Mouse (Mus musculus) adrenal gland, postnatal 14 days (tissue): ENCODE results near the gene Cdh26. TPM values are rescaled to one million over a fixed set of nuclear protein-coding genes. Genes with fewer than 3 reads are reported as not detected.

ENCODE experiments used
- DNase-seq: peaks from one replicate; pipeline ENCODE4 v3.0.0; 2021; ENCODE audit warnings: mixed read lengths
- long read RNA-seq, 2 experiments: library from polyadenylated mRNA; stranded (forward); transcript quantifications; one replicate each; pipeline ENCODE4 v2.0.0; 2021
- total RNA-seq: library from RNA; stranded (reverse); gene quantifications from 2 replicates; pipeline ENCODE4 v1.2.3, GENCODE M21; 2021

Cdh26 gene
- total RNA-seq, result 0.11 TPM in 1 of 2 replicates, not detected in the other
- long read RNA-seq, experiment 1, result 0 reads
- long read RNA-seq, experiment 2, result 0 reads

DNA sequence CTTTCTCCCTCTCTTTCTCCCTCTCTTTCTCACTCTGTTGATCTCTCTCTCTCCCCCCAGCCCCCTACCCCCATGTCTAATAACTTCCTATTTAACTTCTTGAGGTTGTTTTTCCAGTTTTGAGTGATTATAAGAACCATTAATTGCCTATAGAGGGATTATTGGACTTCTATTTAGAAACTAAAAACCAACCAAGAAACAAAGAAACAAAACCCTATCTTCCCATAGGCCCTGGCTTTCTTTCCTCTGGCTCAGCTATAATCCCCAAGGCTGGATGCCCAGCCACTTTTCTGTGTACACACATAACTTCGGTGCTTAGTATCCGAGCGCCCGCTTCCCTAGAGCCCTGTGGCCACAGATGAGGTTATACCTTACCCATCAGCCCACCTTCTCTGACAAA lies at the start of gene Cdh26:
Gene Cdh26 (plus strand): TSS at position 301 of the 400 bp plus-strand sequence.
- DNase-seq, result no peak

DNA sequence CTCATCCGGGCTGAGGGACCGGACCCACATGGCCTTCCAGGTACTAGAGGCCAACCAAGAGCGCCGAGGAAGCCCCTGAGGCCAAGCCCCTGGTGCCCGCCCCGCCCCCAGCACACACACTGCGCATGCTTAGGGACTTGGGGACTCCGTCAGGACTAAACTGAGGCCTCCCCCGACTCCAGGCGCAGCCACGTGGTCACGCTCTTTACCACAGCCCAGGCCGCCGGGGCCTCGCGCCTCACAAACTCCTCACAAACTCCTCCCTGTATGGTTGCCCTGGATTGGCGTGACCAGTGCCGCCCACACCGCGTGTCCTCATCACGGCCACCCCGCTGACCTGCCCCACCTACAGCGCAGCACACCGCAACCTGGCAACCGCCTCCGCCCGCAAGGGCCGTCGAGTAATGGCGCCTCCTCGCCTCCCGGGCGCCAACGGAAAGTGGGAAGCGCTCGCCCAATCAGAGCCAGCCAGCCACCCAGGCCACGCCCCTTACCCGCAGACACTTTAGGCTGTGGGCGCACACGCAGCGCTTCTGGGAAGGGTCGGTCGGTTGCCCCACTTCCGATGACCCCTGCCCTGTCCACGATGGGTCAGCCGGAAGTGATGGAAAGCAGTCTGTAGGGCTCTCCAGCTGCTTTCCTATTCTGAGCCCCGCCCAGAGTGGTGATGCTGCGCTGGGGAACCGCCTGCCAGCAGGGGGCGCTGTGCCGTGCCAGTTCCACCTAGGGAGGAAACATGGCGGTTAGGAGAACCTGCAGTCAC lies 23.1 kb upstream of the Cdh26 start, which contains the start of gene Sycp2:
Gene Sycp2 (minus strand): TSS at position 633 of the 763 bp plus-strand sequence.
- DNase-seq, result no peak

DNA sequence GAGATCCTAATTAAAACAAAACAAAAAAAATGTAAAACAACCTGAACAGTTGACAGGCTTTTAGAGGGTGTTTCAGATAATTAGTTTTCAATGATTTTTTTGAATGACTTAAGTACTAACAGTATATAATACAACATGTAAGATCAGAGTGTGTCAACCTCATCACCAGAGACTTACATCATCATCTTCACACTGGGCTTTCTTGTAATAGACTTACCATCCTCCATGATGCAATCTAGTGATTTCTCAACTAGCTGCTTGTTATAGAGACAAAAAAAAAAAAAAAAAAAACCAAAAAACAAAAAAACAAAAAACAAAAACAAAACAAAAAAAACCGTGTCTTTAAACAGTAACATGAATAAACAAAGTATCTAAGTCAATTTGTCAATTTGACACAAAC lies 21.3 kb upstream of the Cdh26 start:
- no peak for DNase-seq

DNA sequence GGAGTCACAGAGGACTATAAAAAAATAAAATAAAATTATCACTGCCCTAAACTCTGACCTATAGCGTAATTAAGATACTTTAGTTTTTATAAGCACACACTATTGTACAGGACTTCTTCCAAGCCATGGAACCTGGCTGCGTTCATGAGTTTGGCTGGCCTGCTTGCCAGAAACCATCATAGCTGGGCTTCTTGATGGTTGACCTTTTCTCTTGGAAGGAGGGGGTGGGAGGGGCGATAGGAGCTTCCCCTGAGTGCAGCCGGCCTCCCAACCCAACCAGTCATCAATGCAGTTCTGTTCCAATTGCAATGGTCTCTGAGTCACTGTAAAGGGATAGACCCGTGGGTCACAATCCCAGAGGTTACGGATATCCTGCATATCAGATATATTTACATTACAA lies 20.0 kb upstream of the Cdh26 start:
- DNase-seq, result peak; percentile 18

DNA sequence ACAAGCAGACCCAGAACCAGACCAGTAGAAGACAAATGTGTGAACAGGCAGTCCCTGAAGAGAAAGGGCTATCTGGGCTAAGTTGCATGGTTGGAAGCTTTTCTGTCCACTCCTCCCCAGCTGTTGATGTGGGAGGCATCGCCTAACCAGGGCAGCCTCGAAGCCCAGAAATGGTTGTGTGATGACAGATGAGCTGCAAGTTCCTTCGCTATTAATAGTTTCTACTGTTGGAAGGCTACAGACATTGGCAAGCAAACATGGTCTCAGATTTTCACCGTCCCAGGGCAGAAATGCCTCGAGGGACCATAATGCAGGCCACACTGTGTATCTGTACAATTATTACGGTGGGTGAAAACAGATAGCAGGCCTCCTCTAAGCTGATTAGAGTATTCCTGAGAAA lies 17.7 kb upstream of the Cdh26 start:
- DNase-seq, result peak; percentile 42

DNA sequence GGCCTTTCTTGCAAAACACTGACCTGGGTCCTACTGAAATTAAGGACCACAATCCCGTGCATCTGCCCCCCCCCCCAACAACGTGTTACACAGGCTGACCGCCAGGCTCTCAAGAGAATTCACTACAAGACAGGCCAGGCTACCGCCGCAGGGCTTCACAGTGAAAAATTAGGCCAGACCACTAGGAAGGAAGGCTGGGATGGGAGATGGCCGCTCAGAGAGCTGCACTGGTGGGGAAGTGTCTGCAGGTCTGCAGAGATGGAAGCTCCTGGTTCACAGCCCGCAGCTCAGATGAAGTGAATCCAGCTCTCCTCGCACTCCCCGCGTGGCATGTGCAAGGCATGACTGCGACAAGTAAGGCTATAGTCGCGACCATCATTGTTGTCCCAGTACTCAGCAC lies 17.2 kb upstream of the Cdh26 start:
- DNase-seq, result peak; percentile 9

DNA sequence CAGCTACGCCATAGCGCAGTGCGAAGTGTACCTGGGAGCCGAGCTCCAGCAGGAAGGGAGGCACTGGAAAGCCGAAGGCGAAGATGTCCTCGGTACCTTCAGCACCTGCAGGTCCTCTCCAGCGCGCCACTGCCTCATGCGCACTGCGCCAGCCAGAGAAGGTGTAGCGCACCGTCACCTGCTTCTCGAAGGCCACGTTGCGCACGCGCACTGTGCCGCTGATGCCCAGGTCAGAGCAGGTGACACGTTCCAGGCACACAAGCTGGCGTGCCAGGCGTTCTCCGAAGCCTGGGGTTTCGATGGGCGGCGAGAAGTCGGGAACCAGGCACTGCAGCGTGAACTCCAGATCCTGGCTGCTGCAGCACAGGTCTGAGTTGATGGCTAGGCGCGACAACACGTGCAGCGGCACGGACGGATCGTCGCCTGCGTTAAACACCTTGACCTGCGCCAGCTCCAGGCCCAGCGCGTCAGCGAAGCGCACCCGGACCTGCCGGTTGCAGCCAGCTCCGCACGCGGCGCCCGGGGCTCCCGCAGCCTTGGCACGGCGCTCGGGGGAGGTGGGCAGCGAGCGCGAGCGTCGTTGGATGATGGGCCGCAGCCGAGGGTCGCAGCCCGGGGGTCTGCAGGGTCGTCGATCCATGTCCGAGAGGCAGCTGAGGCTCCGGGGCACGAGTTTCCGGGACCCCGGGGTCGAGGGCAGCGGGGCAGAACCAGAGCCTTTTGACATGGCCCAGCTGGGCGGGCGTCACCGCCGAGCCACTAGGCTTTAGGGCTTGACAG lies 16.7 kb upstream of the Cdh26 start:
- DNase-seq, result peak; percentile 37

DNA sequence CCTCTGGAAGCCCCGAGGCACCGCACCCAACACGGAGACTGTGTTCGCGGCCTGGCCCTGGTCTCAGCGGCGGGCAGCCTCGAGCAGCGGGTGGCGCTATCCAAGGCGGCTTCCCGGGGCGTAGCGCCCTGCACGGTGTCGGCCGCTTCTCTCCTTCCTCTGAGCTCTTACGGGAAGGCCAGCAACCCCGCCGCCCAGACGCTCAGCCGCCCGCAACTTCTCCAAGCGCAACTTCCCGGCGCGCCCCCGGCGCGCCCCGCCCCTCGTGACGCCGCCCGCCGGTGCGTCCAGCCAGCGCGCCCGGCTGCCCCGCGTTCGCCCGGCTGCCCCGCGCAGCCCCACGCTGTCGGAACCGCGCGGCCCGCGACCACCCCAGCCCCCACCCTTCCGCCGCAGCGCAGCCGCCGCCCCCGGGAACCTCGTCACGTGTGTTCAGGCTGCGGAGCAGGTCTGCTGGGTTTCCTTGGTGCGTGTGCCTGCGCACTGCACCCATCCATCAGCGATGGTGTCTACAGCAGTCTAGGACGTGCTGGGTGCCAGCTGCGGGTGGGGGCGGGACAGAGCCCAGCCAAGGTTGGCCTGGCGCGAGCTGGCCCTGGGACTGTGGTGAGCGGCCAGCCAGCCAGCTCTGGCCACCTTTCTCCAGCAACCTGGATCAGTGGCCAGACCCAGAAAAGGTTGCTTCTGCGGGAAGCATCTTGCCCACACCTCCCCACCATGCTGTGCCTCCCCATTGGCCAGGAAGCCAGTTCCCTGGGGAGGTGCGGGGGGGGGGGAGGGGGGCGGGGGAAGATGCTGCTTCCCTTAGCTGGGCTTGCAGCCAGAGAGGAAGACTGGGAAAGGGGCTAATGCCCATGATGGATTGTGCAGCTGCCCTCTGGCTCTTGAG lies 15.8 kb upstream of the Cdh26 start, which contains the start of the genes Ppp1r3d and Fam217b:
Gene Ppp1r3d (minus strand): TSS at position 212 of the 889 bp plus-strand sequence.
Gene Fam217b (plus strand): TSS at position 264 of the 889 bp plus-strand sequence.
- DNase-seq, result peak; percentile 69

DNA sequence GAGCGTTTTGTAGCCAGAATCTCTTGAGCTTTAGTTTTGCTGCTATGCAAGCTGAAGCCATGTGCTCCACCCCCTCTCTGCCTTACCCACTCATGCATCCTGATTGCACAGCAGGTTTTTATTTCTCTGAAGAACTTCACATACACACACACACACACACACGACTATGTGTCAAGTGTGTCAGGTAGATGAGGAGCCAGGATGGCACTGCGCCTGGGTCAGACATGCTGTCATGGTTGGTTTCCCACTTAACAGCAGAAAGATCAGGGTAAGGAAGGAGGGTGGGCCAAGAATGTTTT lies 15.2 kb upstream of the Cdh26 start:
- no peak for DNase-seq

DNA sequence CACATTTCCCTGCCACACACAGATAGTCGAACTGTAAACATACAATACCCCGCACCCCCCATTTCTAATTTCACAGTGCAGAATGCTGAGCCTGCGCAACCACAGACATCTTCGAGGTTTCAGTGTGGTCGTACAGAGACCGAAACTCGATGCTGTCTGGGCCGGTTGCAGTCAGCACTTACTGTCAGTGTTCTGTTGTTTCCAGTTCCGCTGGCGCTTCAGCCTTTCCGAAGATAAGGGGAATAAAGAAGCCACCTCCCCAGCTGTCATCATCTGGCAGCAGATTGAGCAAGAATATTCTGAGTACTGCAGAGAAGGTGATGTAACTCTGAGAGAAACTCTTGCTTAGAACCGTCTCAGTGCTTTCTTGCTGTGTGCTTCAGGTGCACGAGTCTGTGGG lies 13.9 kb upstream of the Cdh26 start:
- no peak for DNase-seq

DNA sequence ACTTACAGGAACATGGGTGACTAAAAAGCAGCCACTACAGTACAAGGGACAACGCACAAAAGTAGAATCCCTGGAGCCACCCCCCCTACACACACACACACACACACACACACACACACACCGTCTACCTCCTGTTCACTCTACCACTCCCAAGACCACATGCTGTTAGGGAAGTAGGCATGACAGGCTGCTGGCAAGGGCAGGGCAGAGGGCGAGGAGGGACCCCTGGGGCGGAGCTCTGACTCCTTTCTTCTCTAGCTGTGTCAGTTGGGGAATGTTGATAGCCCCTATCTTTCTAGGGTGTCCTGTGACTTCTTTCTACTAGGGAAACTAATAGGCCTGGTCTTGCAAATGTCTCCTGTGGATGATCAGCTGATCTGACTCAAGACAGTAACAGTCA lies 13.4 kb upstream of the Cdh26 start:
- no peak for DNase-seq

DNA sequence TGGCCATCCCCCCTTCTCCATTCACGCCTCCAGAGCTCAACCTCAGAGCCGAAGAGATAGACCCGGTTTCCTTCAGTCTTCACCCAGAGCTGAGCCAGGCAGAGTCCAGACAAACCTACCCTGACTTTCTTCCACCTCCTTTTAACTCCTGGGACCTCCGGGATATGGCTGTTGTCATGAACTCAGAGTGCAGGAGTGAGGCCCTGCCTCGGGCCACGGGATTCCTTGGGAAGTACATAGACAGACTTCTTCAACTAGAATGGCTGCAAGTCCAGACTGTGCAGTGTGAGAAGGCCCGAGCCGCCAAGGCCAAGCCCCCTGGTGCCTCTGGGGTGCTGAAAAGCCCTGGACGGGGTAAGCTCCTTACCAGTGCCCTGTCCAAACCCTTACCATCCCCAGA lies 9.8 kb upstream of the Cdh26 start:
- DNase-seq, result no peak

DNA sequence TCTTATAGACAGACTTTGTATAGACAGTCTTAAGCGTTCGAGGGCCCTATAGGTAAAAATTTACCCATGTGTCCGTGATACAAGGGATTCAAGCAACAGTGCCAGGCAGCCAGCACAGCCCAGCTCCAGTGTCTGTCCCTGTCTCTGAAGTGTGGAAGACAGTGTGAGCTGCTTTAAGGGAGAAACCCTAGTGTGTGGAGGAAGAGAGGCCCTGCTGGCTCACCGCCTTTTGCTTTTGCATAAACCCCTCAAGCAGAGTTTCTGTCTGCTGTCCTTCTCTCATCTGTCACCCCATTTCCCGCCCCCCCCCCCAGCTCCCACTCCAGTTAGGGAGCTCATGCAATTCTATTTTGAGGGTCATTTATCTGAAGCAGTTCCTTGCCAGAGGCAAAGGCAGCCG lies 8.7 kb upstream of the Cdh26 start:
- no peak for DNase-seq

DNA sequence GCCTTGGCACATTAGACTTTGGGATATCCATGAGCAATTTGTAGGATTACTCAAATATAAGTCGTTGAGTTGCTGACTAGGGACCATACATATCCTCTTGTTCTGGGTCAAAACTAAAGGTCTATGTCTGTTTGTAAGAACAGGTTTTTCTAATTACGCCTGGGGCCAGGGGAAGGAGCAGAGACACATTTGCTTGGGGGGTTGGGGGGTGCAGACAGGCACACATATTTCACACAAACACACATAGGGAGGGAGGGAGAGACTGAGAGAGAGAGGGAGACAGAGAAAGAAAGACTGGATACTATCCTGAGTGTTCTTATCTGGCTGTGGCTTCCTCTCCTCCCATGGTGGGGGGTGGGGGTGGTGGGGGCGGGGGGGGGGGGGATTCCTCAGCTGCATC lies 8.1 kb upstream of the Cdh26 start:
- DNase-seq, result no peak

DNA sequence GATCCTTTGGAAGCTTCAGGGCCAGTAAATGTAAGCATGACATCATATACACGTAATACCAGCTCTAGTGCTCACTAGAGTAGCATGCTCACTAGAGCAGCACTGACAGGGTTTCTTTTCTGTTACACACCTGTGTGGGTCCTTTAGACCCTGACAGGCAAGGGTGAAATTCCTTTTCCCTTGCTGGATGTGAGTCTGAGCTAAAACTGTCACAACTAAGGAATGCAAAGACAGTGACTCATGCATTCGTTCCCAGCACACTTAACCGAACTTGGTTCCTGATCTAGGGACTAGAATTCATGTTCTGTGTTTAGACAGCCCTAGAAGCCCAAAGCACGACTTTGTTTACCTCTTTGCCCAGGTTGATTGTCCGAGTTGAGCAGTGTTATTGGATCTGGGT lies 7.1 kb upstream of the Cdh26 start:
- DNase-seq, result no peak

DNA sequence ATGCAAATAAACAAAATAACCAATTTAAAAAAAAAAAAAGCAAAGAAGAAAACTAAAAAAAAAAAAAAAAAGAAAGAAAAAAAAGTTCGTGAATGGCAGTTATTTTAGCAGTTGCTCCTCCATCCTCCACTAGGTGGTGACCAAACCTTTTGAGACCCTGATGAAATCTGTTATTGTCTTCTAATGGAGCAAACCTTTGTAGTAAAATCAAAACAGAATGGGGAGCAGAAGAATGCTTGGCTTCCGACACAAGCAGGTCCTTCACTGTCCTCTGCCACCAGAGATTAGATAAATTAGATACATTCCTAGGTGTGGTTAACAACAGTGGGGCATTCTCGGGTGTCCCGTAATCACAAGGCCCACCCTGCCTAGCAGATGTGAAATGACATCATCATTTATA lies 4.1 kb upstream of the Cdh26 start:
- DNase-seq, result no peak

DNA sequence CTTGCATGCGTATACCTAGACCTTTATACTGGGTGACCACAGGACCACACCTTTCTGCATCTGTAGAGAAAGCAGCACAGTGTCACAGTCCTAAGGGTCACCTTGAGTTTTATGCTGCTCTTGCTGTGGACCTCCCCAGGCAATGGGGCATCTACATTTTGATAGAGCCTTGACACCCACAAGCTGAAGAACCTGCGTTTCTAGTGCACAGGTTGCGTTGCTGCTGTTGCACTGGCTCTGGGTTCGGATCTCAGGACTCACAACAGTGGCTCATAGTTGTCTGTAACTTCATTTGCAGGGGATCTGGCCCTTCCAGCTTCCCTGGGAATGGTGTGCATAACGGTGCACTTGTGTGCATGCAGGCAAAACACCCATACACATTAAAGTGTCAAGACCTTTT lies 3.1 kb upstream of the Cdh26 start:
- DNase-seq, result no peak

DNA sequence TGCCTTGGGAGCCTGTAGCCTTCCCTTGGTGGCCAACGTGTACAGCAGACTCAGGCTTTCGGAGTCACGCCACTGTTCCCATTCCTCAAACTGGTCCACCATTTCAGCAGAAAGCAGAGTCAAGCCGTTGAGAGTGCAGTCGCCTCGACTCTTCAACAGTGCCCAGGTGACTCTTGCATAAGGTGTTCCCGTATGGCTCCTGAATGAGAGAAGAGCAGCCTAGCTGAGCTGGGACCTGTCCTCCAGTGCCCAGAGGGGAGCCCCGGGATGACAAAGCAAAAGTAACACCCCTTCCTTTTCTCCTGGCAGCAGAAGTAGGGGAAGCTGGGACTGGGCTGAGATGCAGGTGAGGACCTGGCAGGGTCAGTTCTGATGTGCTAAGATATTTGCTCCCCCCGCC lies 2.1 kb upstream of the Cdh26 start:
- DNase-seq, result no peak

DNA sequence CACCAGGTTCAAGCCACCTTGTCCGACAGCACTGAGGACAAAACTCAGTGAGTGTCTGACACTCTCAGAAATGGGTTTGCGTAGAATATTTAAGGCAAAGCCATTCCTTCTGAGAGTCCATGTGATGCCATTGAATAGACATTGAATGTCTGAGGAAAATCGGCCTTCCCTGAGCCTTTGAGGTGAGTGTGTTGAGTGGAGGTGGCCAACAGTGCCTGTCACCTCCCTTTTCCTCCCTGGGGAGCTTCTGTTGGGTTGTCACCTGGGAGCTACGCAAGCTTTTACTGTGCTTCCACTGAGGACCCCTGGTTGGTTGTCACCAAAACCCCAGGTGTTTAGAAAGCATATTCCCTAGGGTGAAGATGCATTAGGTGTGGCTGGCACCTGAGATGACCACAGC lies 1.7 kb upstream of the Cdh26 start:
- DNase-seq, result no peak

DNA sequence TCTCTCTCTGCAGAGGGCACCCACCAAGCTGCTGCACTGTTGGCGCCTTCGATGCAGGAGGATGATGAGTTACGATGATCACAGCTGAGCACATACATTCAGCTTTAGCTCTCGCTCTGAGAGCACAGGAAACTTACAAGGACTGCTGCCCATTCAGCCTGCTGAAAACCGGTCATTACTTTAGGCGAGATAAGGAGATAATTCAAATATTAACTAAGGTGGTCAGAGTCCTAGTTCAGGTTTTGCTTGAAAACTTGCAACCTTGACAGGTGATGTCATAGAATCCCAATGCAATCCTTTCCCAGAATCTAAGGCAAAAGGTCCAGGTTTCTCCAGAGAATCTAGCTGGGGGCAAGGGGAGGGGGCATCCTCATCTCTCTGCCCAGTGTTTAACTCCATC lies 905 bp upstream of the Cdh26 start:
- DNase-seq, result no peak

DNA sequence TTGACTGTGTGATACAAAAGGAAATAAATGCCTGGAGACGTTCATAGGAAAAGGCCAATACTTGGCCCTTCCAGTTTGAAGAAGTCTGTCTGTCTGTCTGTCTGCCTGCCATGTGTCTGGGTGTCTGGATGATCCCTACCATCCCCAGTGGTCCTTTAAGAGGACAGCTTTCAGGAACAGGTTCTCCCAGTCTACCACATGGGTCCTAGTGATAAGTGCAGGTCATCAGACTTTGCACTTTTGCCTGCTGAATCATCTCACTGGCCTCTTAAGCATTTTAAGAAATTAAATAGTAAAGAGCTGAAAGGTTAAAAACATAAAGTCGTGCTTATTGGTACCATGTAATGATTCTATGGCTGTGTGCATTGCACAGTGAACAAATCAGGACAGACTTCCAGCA lies 3.2 kb downstream of the Cdh26 start:
- DNase-seq, result no peak

DNA sequence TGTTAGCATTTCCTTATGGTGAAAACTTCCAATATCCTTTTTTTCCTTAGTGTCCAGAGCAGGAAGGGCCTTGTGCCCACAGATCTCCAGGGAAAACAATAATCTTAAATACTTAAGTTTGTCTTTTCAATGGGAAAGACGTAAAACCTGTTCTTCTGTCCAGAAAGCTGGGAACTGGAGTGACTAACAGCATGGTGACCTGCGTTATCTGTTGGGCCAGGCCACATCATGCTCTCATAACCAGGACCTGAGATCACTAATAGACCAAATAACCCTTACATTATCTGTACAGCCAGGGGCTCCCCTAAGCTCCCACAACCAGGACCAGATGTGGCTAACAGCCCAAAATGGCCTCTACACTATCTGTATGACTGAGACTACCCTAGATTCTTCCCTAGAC lies 3.6 kb downstream of the Cdh26 start:
- DNase-seq, result no peak

DNA sequence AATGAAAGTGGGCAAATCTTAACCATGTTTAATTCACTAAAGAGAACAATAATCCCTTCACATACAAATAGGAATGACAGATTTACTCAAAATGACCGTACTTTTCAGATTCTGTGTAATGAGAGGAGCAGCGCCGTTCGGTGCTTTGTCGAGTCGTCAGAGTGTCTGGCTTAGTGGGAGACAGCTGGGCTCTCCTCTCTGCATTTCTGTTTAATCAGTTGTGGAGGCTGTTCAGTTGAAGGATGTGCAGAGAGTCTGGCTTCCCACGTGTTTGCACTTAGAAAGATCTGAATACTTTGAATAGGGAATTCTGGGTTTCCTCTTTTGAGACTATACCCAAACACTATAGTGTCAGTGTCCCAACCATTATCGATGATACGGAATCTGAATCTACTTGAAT lies 7.0 kb downstream of the Cdh26 start:
- no peak for DNase-seq
